Mouse (Mus musculus) spleen, adult 2 months (tissue): ENCODE data around the gene Hormad2.

Experiments used
- CTCF ChIP-seq: fragments of 200-500 bp; IDR thresholded peaks from 2 replicates; pipeline ENCODE4 v1.5.1; 2011; ENCODE audit warnings: mild to moderate bottlenecking, inconsistent platforms; ENCODE audit not compliant: insufficient read depth, insufficient read length, insufficient replicate concordance; ENCODE audit errors: extremely low read depth
- POLR2A ChIP-seq: fragments of 200-500 bp; IDR thresholded peaks from 2 replicates; pipeline ENCODE4 v1.6.1; 2011; ENCODE audit warnings: low read depth, low read length, inconsistent platforms

DNA sequence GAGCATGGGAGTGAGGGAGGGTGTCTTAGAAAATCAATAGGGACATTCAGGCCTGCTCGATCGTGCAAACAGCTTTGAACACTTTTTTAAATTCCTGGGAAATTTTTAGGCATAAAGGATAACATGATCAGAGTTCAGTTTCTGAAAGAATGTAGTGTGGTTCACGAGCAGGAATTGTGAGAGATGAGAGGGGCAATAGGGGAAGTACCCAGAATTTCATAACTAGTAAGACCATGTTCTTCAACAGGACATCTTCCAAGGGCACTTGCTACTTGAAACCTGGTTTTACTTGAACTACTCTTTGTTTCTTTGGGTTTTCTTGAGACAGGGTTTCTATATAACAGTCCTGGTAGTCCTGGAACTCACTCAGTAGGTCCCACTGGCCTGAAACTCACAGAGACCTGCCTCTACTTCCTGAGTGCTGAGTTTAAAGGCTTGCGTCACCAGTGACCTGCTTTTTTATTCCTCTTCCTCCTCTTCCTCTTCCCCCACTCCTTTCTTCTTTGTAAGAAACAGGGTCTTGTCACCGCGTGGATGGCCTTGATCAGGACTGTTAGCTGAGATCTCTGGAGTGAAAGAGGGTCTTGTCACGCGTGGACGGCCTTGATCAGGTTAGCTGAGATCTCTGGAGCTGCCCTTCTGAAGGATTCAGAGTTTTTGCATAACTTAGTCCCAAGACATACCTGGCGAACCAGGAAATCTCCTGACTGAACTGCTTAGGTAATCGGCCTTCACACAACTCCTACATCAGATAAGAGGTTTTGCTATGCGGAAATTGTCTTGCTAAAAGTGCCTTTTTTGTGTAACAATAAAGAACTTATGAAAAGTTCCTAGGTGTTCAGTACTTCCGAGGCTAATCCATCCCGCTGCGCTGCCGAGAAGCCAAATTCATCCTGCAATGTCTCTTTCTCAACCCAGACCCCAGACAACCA is 18.1 kb downstream of the Hormad2 start:
- TF ChIP-seq CTCF, result no peak
- TF ChIP-seq POLR2A, result no peak
